Mouse (Mus musculus) urinary bladder, postnatal 4 days (tissue): Measurements from ENCODE around the gene Zfp646.
"Not testable (repeated sequence)": the region's sequence is repeated elsewhere in the genome, so short reads cannot be mapped to it uniquely, and the experiment has no call there.

Experiments used
- DNase-seq, 2 experiments: peaks; one replicate each; pipeline ENCODE4 v3.0.0; 2021 to 2022; ENCODE audit warnings: low spot score in 2 of 2

Gene Zfp646

DNA sequence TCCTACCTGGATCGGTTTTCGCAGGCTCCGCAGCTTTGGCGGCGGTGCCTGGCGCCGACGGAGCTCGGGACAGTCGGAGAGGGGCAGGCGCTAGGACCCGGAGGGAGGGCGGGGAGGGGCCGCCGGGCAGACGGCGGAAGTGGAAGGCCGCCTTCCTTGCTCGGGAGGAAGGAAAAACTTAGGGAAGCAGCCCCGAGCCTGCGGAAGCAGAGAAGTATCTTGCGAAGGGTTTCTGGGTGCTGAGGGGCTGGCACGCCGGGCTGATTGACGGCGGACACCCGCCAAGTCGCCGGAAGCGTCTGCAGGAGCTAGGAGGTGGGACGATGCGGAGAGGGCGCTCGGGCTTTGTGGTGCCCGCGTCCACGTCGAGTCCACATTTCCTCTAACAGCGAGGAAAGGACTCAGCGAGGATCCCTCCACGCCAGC, at the start of gene Zfp646:
Zfp646 (plus strand) TSS at position 181 of the 426 bp plus-strand sequence.
- DNase-seq = peak; percentile 70 to 71

DNA sequence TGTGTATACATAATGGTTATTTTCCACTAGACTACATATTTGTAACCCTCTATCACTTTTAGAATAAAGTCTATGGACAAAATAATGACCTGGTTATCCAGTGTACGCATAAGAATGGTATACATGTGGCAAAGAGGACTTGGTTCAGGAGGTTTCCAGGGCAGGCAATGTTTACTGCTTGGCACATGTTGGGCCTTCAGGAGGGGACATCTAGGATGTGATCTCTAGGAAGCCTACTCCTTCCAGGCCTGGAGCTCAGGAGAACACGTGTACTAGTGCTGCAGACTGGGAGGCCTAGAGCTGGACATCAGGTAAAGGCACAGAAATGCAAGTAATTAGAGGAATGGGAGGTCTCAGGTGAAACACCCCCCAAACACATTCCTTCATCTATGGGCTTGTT, 40.5 kb upstream of the Zfp646 start:
- no peak for DNase-seq

DNA sequence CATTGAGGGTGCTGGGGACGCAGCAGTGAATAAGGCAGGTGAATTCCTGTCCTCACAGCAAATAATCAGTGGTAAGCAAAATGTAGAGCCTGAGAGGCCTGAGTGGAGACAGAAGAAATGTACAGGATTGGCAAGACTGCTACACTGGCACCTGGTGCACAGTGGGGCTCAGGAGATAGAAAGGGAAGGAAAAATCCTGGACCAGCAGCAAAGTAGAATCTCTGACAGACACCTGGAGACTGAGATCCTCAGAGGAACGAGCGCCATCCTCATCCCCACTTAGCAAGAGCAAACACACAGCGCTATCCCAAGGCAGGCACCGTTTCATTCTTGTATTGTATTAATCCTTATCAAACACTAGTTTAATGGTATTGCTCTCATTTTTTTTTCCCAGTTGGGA, 38.5 kb upstream of the Zfp646 start:
- DNase-seq = no peak

DNA sequence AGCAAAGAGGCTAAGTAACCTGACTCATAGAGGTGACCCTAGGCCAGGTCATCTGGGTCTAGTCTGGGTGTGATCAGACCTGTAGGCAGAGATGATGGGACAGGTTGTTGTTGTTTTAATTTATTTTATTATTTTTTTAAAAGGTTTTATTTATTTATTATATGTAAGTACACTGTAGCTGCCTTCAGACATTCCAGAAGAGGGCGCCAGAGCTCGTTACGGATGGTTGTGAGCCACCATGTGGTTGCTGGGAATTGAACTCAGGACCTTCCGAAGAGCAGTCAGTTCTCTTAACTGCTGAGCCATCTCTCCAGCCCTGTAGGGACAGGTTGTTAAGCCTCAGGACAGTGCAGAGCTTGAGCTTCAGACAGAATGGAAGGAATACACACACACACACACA, 38.1 kb upstream of the Zfp646 start:
- not testable (repeated sequence) for DNase-seq

DNA sequence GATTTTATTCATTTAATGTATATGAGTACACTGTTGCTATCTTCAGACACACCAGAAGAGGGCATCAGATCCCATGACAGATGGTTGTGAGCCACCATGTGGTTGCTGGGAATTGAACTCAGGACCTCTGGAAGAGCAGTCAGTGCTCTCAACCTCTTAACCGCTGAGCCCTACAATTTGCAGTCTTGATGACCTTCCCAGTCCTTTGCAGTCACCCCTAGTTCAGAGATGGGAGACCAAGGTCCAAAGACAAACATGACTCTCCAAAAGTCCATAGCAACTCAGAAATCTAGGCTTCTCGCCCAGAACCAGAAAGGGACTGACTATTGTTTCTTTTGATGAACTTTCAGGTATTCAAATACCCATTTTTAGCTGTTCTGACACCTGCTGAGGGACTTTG, 36.0 kb upstream of the Zfp646 start:
- DNase-seq = not testable (repeated sequence)

DNA sequence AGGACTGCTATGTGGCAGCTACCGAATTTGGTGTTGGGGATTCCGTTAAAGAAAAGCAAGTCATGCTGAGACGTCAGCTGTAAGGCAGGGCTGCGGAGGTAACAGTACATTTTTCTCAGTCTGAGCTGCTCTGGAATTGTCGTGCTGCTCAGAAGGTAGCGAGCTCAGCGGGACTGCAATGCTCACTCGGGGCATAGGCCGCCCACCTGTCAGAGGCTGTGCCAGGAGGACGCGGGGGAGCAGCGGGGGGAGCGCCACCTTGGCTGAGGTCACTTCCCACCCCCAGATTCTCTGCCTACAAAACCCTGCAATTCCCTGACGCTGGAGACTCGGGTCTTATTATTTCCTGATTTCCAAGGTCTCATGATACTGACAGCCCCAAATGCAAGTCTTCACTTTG, 35.1 kb upstream of the Zfp646 start:
- DNase-seq = peak in 1 of 2 experiments; percentile 49

DNA sequence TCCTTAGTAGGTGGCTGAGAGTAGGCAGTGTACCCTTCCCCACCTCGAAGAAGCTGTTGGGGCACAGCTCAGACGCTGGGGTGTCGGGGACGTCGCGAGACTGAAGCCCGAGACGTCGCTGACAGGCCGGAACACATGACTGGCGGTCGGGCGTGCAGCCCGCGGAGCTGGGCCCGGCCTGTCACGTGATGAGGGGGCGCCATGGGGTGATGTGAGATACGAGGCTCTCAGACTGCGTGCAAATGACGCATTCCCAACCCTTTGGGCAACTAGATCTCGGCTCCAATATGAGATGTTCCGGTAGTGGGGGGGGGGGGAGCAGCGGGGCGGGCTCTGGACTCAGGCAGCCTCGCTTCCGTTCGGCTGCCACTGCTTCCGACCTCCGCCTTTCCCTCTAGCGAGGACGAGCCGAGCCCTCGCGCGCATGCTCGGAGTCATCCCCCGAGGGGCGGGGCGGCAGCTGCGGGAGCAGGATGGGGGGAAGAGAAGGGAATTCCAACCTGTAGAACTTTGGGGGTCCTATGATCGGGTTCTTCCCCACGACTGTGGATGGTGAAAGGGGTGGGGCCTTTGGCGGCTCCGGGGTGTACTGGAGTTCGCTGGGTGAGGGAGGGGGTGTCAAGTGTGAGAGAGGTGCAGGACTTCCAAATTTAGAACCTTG, 34.6 kb upstream of the Zfp646 start:
- DNase-seq = peak; percentile 93 to 95

DNA sequence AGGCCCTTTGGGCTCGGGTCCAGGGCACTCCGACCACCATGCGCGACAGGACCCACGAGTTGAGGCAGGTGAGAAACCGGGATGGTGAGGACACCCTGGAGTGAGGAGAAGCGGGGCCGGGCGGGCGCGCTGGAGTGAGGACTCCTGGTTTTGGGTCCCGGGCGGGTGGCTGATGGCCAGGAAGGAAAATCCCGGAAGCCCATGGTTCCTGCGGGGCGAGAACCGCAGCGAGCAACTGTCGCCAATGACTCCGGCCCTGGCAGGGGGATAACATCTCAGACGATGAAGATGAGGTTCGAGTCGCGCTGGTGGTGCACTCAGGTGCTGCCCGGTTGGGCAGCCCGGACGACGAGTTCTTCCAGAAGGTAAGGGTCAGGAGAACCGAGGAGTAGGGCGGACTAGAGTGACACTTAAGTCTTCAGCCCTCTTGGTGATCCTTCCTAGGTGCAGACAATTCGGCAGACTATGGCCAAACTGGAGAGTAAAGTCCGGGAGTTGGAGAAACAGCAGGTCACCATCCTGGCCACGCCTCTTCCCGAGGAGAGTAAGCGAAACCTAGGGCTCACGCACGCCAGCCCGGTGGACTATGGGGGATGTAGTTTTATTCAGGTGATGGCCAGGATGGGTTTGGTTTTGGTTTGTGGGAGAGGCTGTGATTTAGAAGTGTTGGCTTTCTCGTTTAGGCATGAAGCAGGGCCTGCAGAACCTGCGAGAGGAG, 33.9 kb upstream of the Zfp646 start:
- DNase-seq = peak; percentile 70 to 78

DNA sequence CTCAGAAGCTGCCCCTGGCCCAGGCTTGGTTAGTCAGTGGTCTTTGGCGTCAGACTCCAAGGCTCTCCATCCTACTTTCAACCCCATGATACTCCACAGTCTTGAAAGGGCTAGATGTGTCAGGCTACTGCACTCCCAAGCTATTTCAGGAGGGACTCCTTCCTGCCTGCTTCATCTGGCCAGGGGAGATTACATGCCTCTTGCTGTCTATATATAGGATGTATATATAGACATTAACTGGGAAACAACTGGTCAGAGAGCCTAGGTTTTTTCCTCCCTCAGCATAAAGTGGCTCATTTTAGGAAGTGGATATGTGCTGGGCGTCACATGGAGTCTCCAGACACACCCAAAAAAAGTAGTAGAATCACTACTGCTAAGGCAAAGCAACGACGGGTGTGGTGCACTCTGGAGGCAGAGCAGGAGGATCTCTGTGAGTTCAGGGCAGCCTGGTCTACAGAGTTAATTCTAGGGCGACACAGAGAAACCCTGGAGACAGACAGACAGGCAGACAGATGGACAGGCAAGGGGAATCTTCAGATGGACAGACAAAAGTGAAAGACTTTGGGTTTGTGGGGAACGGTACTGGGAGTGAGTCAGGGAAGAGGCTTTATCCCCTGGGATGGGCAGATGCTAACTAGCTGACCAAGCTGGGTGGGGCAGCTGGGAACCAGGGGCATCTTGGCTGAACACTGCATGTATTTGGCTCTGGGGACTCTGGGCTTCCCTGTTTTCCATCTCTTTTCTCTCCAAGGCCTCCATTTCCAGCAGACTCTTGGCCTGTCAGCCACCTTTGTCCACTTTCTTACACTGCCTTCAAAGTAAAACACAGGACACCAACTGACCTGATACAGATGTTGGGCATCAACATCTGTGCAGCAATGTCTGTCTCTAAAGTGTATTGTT, 25.8 kb upstream of the Zfp646 start:
- DNase-seq = no peak

DNA sequence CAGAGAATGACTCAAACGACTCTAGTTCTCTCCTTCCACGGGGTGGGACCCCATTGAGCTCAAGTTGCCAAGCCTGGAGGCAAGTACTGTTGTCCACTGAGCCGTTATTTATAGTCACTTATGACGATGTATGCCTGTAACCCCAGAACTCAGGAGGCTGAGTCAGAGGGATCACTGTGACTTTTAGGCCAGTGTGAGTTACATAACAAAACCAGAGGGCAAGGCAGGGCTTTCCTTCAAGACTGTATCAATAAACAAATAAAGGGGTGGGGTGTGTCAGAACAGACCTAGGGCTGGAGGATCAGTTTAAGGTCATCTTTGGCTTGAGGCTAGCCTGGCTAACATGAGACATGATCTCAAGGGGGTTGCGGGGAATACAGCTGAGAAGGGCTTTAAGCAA, 25.1 kb upstream of the Zfp646 start:
- no peak for DNase-seq

DNA sequence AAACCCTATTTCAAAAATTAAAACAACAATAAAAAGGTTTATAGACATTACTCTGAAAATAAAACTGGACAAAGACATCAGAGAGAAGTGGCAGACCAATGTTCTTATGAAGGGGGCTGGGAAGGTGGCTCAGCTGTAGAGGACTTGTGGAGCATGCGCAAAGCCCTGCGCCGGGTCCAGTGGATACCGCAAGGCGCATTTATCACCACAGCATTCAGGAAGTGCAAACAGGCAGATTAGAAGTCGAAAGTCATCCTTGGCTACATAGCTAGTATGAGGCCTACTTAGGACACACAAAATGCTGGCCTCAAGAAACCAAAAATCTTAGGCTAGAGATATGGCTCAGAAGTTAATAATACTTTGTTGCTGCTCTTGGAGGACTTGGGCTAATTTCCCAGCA, 17.8 kb upstream of the Zfp646 start:
- no peak for DNase-seq

DNA sequence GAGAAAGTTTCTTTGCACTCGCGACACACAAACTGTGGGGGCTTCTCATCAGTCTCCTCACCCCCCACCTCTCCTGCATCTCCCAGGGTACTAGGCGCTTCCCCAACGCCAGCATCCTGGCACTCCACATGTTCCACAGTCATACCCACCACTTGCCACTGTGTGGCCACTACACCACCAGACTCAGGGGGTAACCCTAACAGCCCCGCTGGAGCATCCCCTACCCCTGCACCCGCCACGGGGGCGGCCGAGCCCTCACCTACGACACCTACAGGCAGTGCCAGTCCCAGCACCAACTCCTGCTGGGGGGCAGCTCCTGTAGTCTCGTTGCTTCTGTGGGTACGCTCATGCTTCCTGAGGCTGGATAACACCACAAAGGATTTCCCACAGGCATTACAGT, 9.6 kb upstream of the Zfp646 start:
- no peak for DNase-seq

DNA sequence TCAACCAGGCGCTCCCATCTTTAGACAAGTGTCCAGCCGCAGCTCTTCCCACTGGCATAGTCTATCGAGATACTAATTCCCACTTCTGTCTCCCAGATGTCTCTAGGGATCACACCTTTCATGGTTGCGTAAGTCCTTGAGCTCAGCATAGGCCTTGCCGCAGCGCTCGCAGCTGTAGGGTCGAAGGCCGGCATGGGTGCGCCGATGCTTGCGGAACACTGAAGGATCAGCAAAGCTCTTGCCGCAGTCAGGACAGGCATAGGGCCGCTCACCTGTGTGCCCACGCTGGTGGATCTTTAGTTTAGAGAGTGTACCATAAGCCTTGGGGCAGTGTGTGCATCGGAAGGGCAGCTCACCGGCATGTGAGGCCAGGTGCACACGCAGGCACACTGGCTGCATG, 8.4 kb upstream of the Zfp646 start:
- DNase-seq = no peak

DNA sequence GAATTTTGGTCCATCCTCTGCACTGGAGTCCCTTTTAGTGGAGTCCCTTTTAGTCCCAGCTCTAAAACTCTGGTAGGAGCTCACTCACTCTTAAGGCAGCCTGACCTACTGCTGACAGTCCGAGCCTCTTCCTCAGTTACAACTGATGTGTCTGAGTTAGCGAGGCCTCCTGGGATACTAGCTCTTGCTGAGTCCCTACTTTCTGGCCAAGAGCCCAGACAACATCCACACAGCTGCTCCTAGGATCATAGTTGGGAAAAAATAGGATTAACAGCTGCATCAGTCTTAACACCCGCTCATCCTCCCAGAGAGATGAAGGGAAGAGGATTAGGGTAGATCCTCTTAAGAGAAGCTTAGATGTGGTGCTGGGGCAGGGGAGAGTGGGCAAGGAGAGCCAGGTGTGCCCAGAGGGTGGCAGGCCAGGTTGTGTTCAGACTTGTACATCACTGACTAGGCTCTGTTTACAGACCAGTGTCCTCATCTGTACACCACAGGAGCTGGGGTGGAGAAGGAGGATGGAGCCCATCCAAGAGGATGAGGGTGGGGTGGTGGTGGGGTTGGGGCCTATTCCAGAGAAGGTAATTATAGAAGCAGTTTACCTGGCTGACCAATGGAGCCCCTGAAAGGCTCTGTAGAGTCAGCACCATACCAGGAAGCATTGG, 6.7 kb upstream of the Zfp646 start:
- no peak for DNase-seq

DNA sequence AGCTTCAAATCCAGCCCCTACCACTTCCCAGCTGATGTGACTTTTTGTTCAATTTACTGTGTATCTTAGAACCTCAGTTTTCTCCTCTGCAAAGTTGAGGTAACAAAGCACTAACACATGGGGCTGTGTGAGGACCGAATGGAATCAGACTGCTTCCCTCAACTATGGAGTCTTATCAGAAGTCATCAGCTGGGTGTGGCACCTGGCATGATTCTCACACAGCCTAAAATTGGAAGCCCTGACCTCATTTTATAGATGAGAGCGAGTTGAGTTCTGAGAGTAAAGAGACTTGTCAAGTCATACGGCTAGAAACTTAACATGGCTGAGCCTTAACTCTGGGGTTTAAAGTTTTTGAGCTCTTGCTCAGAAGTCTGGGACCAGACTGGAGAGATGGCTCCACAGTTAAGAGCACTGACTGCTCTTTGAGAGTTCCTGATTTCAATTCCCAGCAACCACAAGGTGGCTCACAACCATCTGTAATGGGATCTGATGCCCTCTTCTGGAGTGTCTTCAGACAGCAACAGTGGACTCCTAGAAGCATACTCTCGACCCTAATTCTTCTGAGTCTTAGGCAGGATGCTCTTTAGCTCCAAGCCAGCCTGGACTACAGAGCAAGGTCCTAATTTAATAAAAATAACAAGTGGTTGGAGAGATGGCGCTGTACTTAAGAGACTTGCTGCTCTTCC, 5.7 kb upstream of the Zfp646 start:
- DNase-seq = no peak

DNA sequence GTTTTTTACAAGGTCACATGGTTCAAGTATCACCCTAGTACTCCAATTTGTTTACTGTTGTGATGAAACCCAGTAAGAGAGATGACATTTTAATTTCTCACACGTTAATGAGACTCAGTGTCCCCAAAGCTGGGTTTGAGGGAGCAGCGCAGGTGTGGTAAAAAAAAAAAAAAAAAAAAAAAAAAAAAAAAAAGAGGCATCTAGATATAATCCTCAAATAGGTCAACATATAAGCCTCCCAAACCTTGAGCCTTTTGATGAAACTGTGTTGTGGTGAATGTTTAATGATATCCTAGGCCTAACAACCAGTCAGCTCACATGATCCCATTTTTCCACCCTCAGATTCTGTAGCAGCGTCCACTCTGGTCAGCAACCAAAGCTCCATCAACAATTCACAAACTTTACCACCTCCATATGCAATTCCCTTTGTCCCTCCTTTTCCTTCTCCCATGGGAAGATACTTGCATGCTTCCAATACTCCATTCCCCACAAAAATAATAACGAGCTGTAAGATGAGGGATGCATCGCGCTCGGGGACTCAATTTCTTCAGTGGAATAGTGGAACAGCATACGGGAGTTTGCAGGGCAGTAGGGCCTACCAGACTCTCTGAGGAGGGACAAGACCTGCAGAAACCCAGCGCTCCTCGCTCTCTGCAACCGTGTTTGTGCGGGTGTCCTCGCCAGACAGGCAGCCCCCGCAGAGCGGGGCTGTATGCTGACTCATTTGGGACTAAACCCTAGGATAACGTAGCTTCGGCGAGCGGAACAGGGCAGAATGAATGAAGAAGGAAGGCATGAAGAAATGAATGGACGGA, 1.0 kb upstream of the Zfp646 start:
- DNase-seq = no peak

DNA sequence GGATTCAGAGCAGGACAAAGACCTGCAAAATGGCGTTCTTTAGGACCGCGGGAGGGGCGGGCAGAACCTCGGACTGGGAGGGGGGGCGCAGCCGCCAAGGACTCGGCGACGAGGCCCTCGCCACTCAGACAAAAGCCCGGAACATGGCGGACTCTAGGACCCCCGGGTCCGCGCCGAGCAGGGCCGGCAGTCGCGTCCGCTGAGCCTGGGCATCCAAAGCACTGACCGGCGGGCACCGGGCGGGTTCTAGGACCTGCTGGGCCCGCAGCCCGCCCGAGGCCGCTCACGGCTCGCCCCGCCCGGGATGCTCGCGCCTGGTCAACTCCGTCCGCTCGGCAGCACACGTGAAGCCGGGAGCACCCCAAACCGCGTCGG, 407 bp upstream of the Zfp646 start:
- peak; percentile 92 to 93 for DNase-seq

DNA sequence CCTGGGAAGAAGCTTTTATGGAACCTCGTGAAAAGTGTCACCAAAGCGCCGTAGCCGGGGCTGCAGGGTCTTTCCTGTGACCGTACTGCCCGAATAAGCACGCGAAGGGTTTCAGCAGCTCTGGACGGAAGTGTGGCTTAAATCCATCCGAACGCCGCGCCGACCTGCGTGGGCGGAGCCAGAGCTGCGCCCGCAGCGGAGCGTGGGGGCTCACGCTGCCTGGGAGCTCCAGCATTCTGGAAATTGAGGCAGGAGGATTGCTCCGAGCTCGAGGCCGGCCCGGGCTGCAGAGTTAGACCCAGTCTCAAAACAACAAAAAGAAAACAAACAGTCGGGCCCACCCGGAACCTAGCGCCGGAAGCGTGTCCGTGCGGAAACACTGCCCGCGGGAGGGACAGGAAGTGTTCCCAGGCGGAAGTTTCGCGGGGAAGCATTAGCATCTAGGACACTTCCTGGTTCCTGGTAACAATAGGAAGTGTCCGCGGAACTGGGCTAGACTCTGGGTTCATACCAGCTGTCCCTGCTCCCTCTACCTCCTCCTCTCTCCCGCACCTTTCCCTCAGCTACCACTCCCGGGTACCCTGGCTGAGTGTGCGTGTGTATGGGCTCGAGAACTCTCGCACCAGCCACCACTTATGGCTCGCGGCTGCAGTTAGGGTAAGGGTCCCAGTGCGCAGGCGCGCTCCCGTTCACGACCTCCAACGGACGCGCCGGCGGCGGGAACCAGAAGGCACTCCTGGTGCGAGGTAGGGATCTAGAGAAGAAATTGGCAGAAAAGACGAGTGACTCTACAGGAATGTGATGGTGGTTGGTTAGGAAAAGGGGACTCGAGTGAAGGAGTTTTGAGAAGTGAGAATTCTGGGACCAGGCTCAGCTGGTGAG, 687 bp downstream of the Zfp646 start, which contains the start of gene Zfp668:
Zfp668 (minus strand) TSS at position 362 of the 882 bp plus-strand sequence.
- peak; percentile 85 to 91 for DNase-seq

DNA sequence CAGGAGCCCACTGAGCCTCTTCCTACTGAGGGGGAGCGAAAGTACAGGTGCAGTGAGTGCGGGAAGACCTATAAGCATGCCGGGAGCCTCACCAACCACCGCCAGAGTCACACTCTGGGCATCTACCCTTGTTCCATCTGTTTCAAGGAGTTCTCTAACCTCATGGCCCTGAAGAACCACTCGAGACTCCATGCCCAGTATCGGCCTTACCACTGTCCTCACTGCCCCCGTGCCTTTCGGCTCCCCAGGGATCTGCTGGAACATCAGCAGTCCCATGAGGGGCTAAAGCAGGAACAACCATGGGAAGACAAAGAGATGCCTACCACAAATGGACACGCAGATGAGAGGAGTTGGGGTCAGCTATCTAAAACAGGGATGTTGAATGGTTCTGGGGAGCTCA, 3.3 kb downstream of the Zfp646 start:
- no peak for DNase-seq
